Mouse (Mus musculus) spleen, adult 10 weeks (tissue): ENCODE measurements around the gene Klf2. TPM values are rescaled to one million over a fixed set of nuclear protein-coding genes. Genes with fewer than 3 reads are reported as not detected.

ENCODE experiments used
- polyA plus RNA-seq: library from polyadenylated mRNA; stranded (reverse); fragments of 350-450 nt; fragmentation: Illumina TruSeq; extraction: RNeasy Lipid Tissue Mini Kit (QIAGEN cat#74804); gene quantifications from one replicate; pipeline ENCODE4 v1.2.3, GENCODE M21; 2015; ENCODE audit warnings: low replicate concordance; ENCODE audit not compliant: insufficient read depth

Klf2 gene
- polyA plus RNA-seq = 88.1 TPM

DNA sequence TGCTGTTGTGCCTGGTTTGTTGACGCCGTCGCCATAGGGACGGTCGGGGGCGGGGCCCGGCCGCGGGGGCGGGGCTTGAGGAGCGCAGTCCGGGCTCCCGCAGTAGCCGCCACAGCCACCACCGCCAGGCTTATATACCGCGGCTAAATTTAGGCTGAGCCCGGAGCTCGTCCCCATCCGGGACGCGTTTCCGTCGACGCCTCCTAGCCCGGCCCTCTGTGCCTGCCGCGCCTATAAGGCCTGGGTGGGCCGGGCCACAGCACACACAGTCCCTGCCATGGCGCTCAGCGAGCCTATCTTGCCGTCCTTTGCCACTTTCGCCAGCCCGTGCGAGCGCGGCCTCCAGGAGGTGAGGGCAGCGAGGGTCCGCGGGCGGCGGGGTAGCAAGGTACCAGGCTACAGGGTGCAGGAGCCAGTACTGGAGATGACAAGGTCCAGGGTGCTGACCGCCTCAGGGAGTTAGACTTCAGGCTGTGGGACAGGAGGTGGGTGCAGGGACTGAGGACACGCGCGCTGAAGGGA, at the start of gene Klf2:
TSS of gene Klf2 (plus strand) at position 233 of the 522 bp plus-strand sequence.

DNA sequence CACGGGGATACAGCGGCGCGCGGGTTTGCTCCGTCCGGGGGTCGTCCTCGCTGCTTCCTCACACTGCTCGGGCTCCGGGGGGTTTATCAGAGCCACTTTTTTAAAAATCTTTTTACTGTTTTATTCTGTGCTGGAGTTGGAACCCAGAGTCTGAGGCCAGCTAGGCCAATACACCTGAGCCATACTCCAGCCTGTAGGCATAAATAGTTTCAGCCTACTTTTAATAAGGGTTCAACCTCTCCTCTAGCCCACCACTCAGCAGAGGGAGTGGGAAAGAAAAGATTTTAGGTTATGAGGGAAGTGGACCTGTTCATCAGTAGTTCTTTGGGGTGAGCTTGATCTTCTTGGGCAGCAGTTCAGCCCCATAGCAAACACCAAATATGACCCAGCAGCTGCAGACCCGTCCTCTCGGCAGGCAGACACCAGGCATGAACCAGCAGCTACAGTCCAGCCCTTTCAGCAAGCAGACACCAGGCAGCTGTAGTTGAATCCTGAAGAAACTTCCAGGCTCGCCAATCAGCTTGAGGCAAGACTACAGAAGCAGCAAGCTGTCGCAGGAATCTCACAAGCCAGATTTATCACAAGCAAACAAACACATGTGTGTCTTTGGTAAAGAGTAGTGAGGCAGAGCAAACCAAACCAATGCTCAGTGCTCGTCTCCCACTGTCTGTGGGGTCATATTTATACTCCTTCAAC, 13.5 kb upstream of the Klf2 start, which contains the start of gene Gm10282:
TSS of gene Gm10282 (minus strand) at position 51 of the 696 bp plus-strand sequence.

Other genes starting within 250 kb of the Klf2 start
- not detected for gene Olfr373, start 235.9 kb upstream of the Klf2 start, polyA plus RNA-seq
- gene Olfr374, start 212.0 kb upstream of the Klf2 start, polyA plus RNA-seq = 0.10 TPM
- 486 TPM for gene Tpm4, start 184.1 kb upstream of the Klf2 start, polyA plus RNA-seq
- 177 TPM for gene Rab8a, start 157.8 kb upstream of the Klf2 start, polyA plus RNA-seq
- gene Hsh2d, start 129.4 kb upstream of the Klf2 start, polyA plus RNA-seq = 26.3 TPM
- 0.79 TPM for gene Cib3, start 106.2 kb upstream of the Klf2 start, polyA plus RNA-seq
- not detected for gene Gm11034, start 105.4 kb upstream of the Klf2 start, polyA plus RNA-seq
- gene Fam32a, start 99.3 kb upstream of the Klf2 start, polyA plus RNA-seq = 74.4 TPM
- gene Ap1m1, start 79.0 kb upstream of the Klf2 start, polyA plus RNA-seq = 94.1 TPM
- 4.5 TPM for gene Gm10282, start 13.8 kb upstream of the Klf2 start, polyA plus RNA-seq
- gene Eps15l1, start 102.4 kb downstream of the Klf2 start, polyA plus RNA-seq = 83.9 TPM
- 0.47 TPM for gene Calr3, start 124.8 kb downstream of the Klf2 start, polyA plus RNA-seq
- gene 1700030K09Rik, start 124.8 kb downstream of the Klf2 start, polyA plus RNA-seq = 14.4 TPM
- gene Cherp, start 156.2 kb downstream of the Klf2 start, polyA plus RNA-seq = 26.0 TPM
- 40.6 TPM for gene Slc35e1, start 173.6 kb downstream of the Klf2 start, polyA plus RNA-seq
- 4.5 TPM for gene Med26, start 229.2 kb downstream of the Klf2 start, polyA plus RNA-seq